Mouse (Mus musculus) urinary bladder, adult 2 months (tissue): ENCODE data around the gene Gm11034. TPM values are rescaled to one million over a fixed set of nuclear protein-coding genes. Genes with fewer than 3 reads are reported as not detected.

Experiments used
- DNase-seq: peaks from one replicate; pipeline ENCODE4 v3.0.0; 2022; ENCODE audit warnings: low spot score
- polyA plus RNA-seq: library from polyadenylated mRNA; depleted of rRNA; stranded (reverse); fragments of >200 nt; gene quantifications from 2 replicates; pipeline ENCODE4 v1.2.3, GENCODE M21; 2012; rRNA removed

Gene Gm11034
- polyA plus RNA-seq, 1 experiment = not detected

GRCm38 (mm10) chr8:72211846-72212245, 1.6 kb downstream of the Gm11034 start:
- no peak for DNase-seq

DNA sequence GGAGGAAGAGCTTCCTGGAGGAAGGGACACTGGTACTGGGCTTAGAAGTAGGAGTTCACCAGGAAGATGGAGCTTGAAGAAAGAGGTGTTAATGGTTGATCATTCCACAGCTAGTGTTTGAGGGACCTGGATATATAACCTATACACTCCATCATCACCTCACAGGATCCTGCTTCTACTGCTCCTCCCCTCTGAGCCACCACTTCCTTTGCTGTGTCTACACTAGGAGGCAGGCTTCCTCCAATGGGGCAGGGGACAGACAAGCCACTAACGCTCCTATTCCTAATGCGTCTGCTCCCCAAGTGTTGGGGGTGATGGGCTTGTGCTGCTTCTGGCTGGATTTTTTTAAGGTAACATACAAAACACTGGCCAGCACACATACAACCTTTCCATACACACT, 2.7 kb downstream of the Gm11034 start:
- no peak for DNase-seq

DNA sequence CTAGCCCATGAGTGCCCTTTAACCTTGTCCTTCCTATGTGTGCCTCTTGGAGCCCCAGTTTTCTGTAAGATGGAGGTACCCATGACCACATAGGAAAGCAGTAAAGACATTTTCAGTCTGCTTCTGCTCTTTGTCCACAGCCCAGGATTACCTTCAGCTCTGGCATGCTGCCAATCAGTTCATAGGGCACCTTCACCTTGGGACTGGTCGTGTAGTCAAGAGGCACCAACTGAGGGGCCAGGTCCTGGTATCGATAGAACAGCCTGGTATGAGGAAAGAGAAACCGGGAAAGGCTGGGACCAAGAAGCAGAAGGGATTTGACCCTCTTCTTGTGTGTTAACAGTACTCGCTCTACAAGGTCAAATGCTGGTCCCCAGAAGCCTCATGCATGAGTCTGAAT, 3.2 kb downstream of the Gm11034 start:
- DNase-seq = no peak

GRCm38 (mm10) chr8:72208582-72208981, 4.9 kb downstream of the Gm11034 start:
- no peak for DNase-seq

DNA sequence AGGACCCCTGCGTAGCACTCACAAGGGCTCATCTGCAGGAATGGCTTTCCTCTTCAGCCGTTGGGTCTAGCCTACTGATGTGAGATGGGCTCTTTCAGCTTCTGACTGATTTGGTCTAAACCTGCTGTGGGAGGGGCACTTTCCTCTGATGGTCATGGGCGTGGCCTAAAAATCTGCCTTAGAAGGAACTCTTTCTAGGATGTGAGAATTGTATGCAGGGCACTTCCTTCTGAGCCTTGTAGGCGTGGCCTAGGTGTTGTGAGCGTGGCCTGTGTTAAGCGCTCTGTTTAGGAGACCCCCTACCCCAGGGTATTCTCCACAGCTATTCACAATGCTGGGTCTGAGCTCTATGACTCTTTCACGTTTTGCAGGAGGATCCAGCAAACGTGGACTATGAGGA, 15.4 kb downstream of the Gm11034 start:
- DNase-seq = no peak

- no peak for DNase-seq
Observed at GRCm38 (mm10) chr8:72192065-72192464, 21.4 kb downstream of the Gm11034 start.

DNA sequence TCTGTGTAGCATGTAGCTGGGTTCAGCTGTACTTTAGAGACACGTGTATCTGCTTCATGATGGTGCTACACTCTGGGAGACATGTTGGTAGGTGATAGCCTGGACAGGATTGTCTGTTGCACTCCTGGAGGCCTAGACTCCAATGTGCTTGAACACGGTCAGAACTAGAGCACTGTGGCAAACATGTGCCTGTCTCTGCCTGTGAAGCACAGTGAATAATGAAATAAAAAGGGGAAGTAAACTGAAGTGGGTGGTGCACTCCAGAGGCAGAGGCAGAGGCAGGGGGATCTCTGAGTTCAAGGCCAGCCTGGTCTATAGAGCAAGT, 23.3 kb downstream of the Gm11034 start:
- DNase-seq = no peak

GRCm38 (mm10) chr8:72189417-72190214, 23.8 kb downstream of the Gm11034 start, which contains the start of gene Hsh2d:
TSS of gene Hsh2d (plus strand) at chr8:72189638.
- DNase-seq = no peak

GRCm38 (mm10) chr8:72187793-72188331, 25.6 kb downstream of the Gm11034 start:
- no peak for DNase-seq

- DNase-seq = no peak
Observed at GRCm38 (mm10) chr8:72183554-72184202, 29.8 kb downstream of the Gm11034 start.

- DNase-seq = no peak
Observed at GRCm38 (mm10) chr8:72177346-72177925, 36.0 kb downstream of the Gm11034 start.

GRCm38 (mm10) chr8:72169681-72170249, 43.7 kb downstream of the Gm11034 start:
- no peak for DNase-seq

- no peak for DNase-seq
Observed at GRCm38 (mm10) chr8:72169098-72169668, 44.3 kb downstream of the Gm11034 start.

Other genes with a start within 250 kb of the Gm11034 start
- 3.6 TPM in 2 replicates for gene Cyp4f18, start 204.0 kb downstream of the Gm11034 start, polyA plus RNA-seq
- not detected in 2 replicates for gene Olfr372, start 172.4 kb downstream of the Gm11034 start, polyA plus RNA-seq
- gene Olfr373, start 130.5 kb downstream of the Gm11034 start, polyA plus RNA-seq = not detected in 2 replicates
- not detected in 2 replicates for gene Olfr374, start 106.6 kb downstream of the Gm11034 start, polyA plus RNA-seq
- gene Tpm4, start 78.7 kb downstream of the Gm11034 start, polyA plus RNA-seq = 200 and 234 TPM in 2 replicates
- 82.2 and 89.4 TPM in 2 replicates for gene Rab8a, start 52.4 kb downstream of the Gm11034 start, polyA plus RNA-seq
- 0.23 and 0.24 TPM in 2 replicates for gene Hsh2d, start 24.0 kb downstream of the Gm11034 start, polyA plus RNA-seq
- 0.04 and 0.11 TPM in 2 replicates for gene Cib3, start 799 bp downstream of the Gm11034 start, polyA plus RNA-seq
- 70.7 and 77.4 TPM in 2 replicates for gene Fam32a, start 6.1 kb upstream of the Gm11034 start, polyA plus RNA-seq
- 75.1 TPM in 2 replicates for gene Ap1m1, start 26.4 kb upstream of the Gm11034 start, polyA plus RNA-seq
- 6.2 and 8.5 TPM in 2 replicates for gene Gm10282, start 91.6 kb upstream of the Gm11034 start, polyA plus RNA-seq
- gene Klf2, start 105.4 kb upstream of the Gm11034 start, polyA plus RNA-seq = 32.4 and 36.7 TPM in 2 replicates
- 52.1 and 54.6 TPM in 2 replicates for gene Eps15l1, start 207.8 kb upstream of the Gm11034 start, polyA plus RNA-seq
- 0.98 and 1.2 TPM in 2 replicates for gene Calr3, start 230.2 kb upstream of the Gm11034 start, polyA plus RNA-seq
- 8.7 and 9.3 TPM in 2 replicates for gene 1700030K09Rik, start 230.2 kb upstream of the Gm11034 start, polyA plus RNA-seq